Mouse (Mus musculus): Measurements from ENCODE around the gene Dock9. TPM values are rescaled to one million over a fixed set of nuclear protein-coding genes. Genes with fewer than 3 reads are reported as not detected.

The Dock9 gene
- polyA plus RNA-seq, 1 experiment, result 41.9 TPM

GRCm38 (mm10) chr14:121825521-121826445 is 28.1 kb upstream of the Dock9 start:
- Histone ChIP-seq H3K4me1 (ENCODE audit: control insufficient read depth, insufficient read depth, low read length) (peaks cover 15% of the 10 kb centered on the region), H3K27me3 (replicated peaks; ENCODE audit: control insufficient read depth, insufficient read depth, low read length) (no peaks in the 10 kb centered on the region), H3K27ac (ENCODE audit: insufficient read depth, low read depth, low read length) (peak overlapping the region; percentile 60), H3K4me3 (ENCODE audit: insufficient read depth, low read depth, low read length) (no peak overlapping the region), H3K36me3 (ENCODE audit: control insufficient read depth, insufficient read depth, low read length) (no peaks in the 10 kb centered on the region)
- TF ChIP-seq POLR2A (IDR thresholded peaks at IDR 0.05; ENCODE audit: low read depth, low read length) (no peak), CTCF (conservative IDR thresholded peaks at IDR 0.05; ENCODE audit: insufficient read depth, insufficient read length, low read depth, low read length) (no peak)
- peak; percentile 70 for DNase-seq
- WGBS, result 46% methylated on average over 10 of the region's 10 CpGs

- Histone ChIP-seq H3K4me3 (ENCODE audit: insufficient read depth, low read depth, low read length) (no peak overlapping the region), H3K27ac (ENCODE audit: insufficient read depth, low read depth, low read length) (peak overlapping the region; percentile 60), H3K27me3 (replicated peaks; ENCODE audit: control insufficient read depth, insufficient read depth, low read length) (no peaks in the 10 kb centered on the region), H3K4me1 (ENCODE audit: control insufficient read depth, insufficient read depth, low read length) (peaks cover 15% of the 10 kb centered on the region), H3K36me3 (ENCODE audit: control insufficient read depth, insufficient read depth, low read length) (no peaks in the 10 kb centered on the region)
- TF ChIP-seq POLR2A (IDR thresholded peaks at IDR 0.05; ENCODE audit: low read depth, low read length) (no peak), CTCF (conservative IDR thresholded peaks at IDR 0.05; ENCODE audit: insufficient read depth, insufficient read length, low read depth, low read length) (no peak)
- 25% methylated on average over 11 of the region's 11 CpGs for WGBS
- peak; percentile 96 for DNase-seq
Measured at GRCm38 (mm10) chr14:121824322-121825103, 26.9 kb upstream of the Dock9 start.

- DNase-seq, result peak; percentile 23
- WGBS, result 87% methylated on average over 3 of the region's 3 CpGs
Measured at GRCm38 (mm10) chr14:121822997-121823396, 25.4 kb upstream of the Dock9 start.

GRCm38 (mm10) chr14:121822506-121822905 is 24.9 kb upstream of the Dock9 start:
- H3K36me3 ChIP-seq (ENCODE audit: control insufficient read depth, insufficient read depth, low read length), result no peaks in the 10 kb centered on the region
- WGBS, result 81% methylated on average over 8 of the region's 8 CpGs
- no peaks in the 10 kb centered on the region for H3K27me3 ChIP-seq (replicated peaks; ENCODE audit: control insufficient read depth, insufficient read depth, low read length)
- TF ChIP-seq POLR2A (IDR thresholded peaks at IDR 0.05; ENCODE audit: low read depth, low read length) (no peak), CTCF (conservative IDR thresholded peaks at IDR 0.05; ENCODE audit: insufficient read depth, insufficient read length, low read depth, low read length) (no peak)
- H3K27ac ChIP-seq (ENCODE audit: insufficient read depth, low read depth, low read length), result no peak overlapping the region
- DNase-seq, result no peak
- H3K4me1 ChIP-seq (ENCODE audit: control insufficient read depth, insufficient read depth, low read length), result peaks cover 15% of the 10 kb centered on the region
- no peak overlapping the region for H3K4me3 ChIP-seq (ENCODE audit: insufficient read depth, low read depth, low read length)

More at GRCm38 (mm10) chr14:121822997-121823396, 25.4 kb upstream of the Dock9 start:
- H3K27me3 ChIP-seq (replicated peaks; ENCODE audit: control insufficient read depth, insufficient read depth, low read length), result no peaks in the 10 kb centered on the region
- H3K4me1 ChIP-seq (ENCODE audit: control insufficient read depth, insufficient read depth, low read length), result peaks cover 15% of the 10 kb centered on the region
- no peak overlapping the region for H3K4me3 ChIP-seq (ENCODE audit: insufficient read depth, low read depth, low read length)
- no peaks in the 10 kb centered on the region for H3K36me3 ChIP-seq (ENCODE audit: control insufficient read depth, insufficient read depth, low read length)
- no peak for TF ChIP-seq POLR2A (IDR thresholded peaks at IDR 0.05; ENCODE audit: low read depth, low read length)
- no peak for TF ChIP-seq CTCF (conservative IDR thresholded peaks at IDR 0.05; ENCODE audit: insufficient read depth, insufficient read length, low read depth, low read length)
- no peak overlapping the region for H3K27ac ChIP-seq (ENCODE audit: insufficient read depth, low read depth, low read length)

- Histone ChIP-seq H3K4me3 (ENCODE audit: insufficient read depth, low read depth, low read length) (no peak overlapping the region), H3K27me3 (replicated peaks; ENCODE audit: control insufficient read depth, insufficient read depth, low read length) (no peaks in the 10 kb centered on the region), H3K4me1 (ENCODE audit: control insufficient read depth, insufficient read depth, low read length) (peaks cover 4% of the 10 kb centered on the region; the same call in 1 of the 2 replicates), H3K36me3 (ENCODE audit: control insufficient read depth, insufficient read depth, low read length) (no peaks in the 10 kb centered on the region), H3K27ac (ENCODE audit: insufficient read depth, low read depth, low read length) (no peak overlapping the region)
- TF ChIP-seq CTCF (conservative IDR thresholded peaks at IDR 0.05; ENCODE audit: insufficient read depth, insufficient read length, low read depth, low read length) (no peak), POLR2A (IDR thresholded peaks at IDR 0.05; ENCODE audit: low read depth, low read length) (no peak)
- no peak for DNase-seq
- 60% methylated on average over 4 of the region's 4 CpGs for WGBS
Measured at GRCm38 (mm10) chr14:121806791-121807190, 9.2 kb upstream of the Dock9 start.

- H3K27me3 ChIP-seq (replicated peaks; ENCODE audit: control insufficient read depth, insufficient read depth, low read length), result no peaks in the 10 kb centered on the region
- no peak overlapping the region for H3K27ac ChIP-seq (ENCODE audit: insufficient read depth, low read depth, low read length)
- H3K4me3 ChIP-seq (ENCODE audit: insufficient read depth, low read depth, low read length), result no peak overlapping the region
- H3K36me3 ChIP-seq (ENCODE audit: control insufficient read depth, insufficient read depth, low read length), result no peaks in the 10 kb centered on the region
- WGBS, result 62% methylated on average over 3 of the region's 3 CpGs
- DNase-seq, result no peak
- TF ChIP-seq POLR2A (IDR thresholded peaks at IDR 0.05; ENCODE audit: low read depth, low read length), result no peak
- no peak for TF ChIP-seq CTCF (conservative IDR thresholded peaks at IDR 0.05; ENCODE audit: insufficient read depth, insufficient read length, low read depth, low read length)
- H3K4me1 ChIP-seq (ENCODE audit: control insufficient read depth, insufficient read depth, low read length), result peaks cover 4% of the 10 kb centered on the region; the same call in 1 of the 2 replicates
Measured at GRCm38 (mm10) chr14:121806316-121806715, 8.7 kb upstream of the Dock9 start.
